Mouse (Mus musculus) urinary bladder, postnatal 4 days (tissue): ENCODE results near the gene Ncf1.
A peak's percentile ranks its signal among the peaks of the same experiment; 100 is the strongest.

Experiments used
- DNase-seq, 2 experiments: peaks; one replicate each; pipeline ENCODE4 v3.0.0; 2021 to 2022; ENCODE audit warnings: low spot score in 2 of 2

Ncf1 gene

GRCm38 (mm10) chr5:134206721-134207120 is 22.7 kb downstream of the Ncf1 start:
- DNase-seq = no peak

GRCm38 (mm10) chr5:134193664-134194063 is 35.8 kb downstream of the Ncf1 start:
- no peak for DNase-seq

GRCm38 (mm10) chr5:134188571-134188970 is 40.9 kb downstream of the Ncf1 start:
- no peak for DNase-seq

- DNase-seq = peak in 1 of 2 experiments; percentile 65
These were observed 42.3 kb downstream of the Ncf1 start for GRCm38 (mm10) chr5:134186961-134187731.

GRCm38 (mm10) chr5:134186059-134186458 is 43.4 kb downstream of the Ncf1 start:
- no peak for DNase-seq

GRCm38 (mm10) chr5:134183880-134184808 is 45.3 kb downstream of the Ncf1 start, which contains the start of gene Gtf2ird2:
Gtf2ird2 (plus strand) TSS chr5:134184019.
- DNase-seq = peak; percentile 98

GRCm38 (mm10) chr5:134183162-134183561 is 46.3 kb downstream of the Ncf1 start:
- no peak for DNase-seq

GRCm38 (mm10) chr5:134182735-134183134 is 46.7 kb downstream of the Ncf1 start:
- DNase-seq = no peak

GRCm38 (mm10) chr5:134182172-134182571 is 47.3 kb downstream of the Ncf1 start:
- no peak for DNase-seq

- peak; percentile 59 to 80 for DNase-seq
These were observed 49.6 kb downstream of the Ncf1 start for GRCm38 (mm10) chr5:134179871-134180270.

GRCm38 (mm10) chr5:134178536-134178935 is 50.9 kb downstream of the Ncf1 start:
- no peak for DNase-seq

- peak; percentile 75 to 85 for DNase-seq
These were observed 53.1 kb downstream of the Ncf1 start, which contains the start of gene Rcc1l for GRCm38 (mm10) chr5:134176169-134176881. Rcc1l (minus strand) TSS chr5:134176774.

GRCm38 (mm10) chr5:134175696-134176095 is 53.7 kb downstream of the Ncf1 start:
- no peak for DNase-seq

- no peak for DNase-seq
These were observed 56.2 kb downstream of the Ncf1 start for GRCm38 (mm10) chr5:134173206-134173605.

- no peak for DNase-seq
These were observed 59.3 kb downstream of the Ncf1 start for GRCm38 (mm10) chr5:134170167-134170566.
